Mouse (Mus musculus) forebrain, embryonic 15.5 days (tissue): ENCODE measurements around the gene Abhd12b. TPM values are rescaled to one million over a fixed set of nuclear protein-coding genes. Genes with fewer than 3 reads are reported as not detected.
A peak's percentile ranks its signal among the peaks of the same experiment; 100 is the strongest.
"Not testable (repeated sequence)": the region's sequence is repeated elsewhere in the genome, so short reads cannot be mapped to it uniquely, and the experiment has no call there.

Experiments
- ATAC-seq: fragments of 200-750 bp; cut with Nextera tagmentation; replicated peaks from 2 replicates; pipeline ENCODE4 v1.8.0; 2017; ENCODE audit warnings: mild to moderate bottlenecking, moderate TSS enrichment, moderate library complexity
- H3K27ac ChIP-seq: fragments of 300-500 bp; sonication (generic); replicated peaks from 2 replicates; pipeline ENCODE4 v1.5.1; 2015; ENCODE audit warnings: mild to moderate bottlenecking, inconsistent platforms
- H3K27me3 ChIP-seq: fragments of 300-500 bp; sonication (generic); 2 replicates; pipeline ENCODE4 v1.6.1; 2015; ENCODE audit warnings: inconsistent platforms
- H3K36me3 ChIP-seq: fragments of 300-500 bp; sonication (generic); 2 replicates; pipeline ENCODE4 v1.6.1; 2015; ENCODE audit warnings: mild to moderate bottlenecking, inconsistent platforms
- H3K4me1 ChIP-seq: fragments of 300-500 bp; sonication (generic); 2 replicates; pipeline ENCODE4 v1.6.1; 2015; ENCODE audit warnings: inconsistent platforms
- H3K4me2 ChIP-seq: fragments of 300-500 bp; sonication (generic); replicated peaks from 2 replicates; pipeline ENCODE4 v1.6.1; 2015; ENCODE audit warnings: mild to moderate bottlenecking, inconsistent platforms
- H3K4me3 ChIP-seq: fragments of 300-500 bp; sonication (generic); 2 replicates; pipeline ENCODE4 v1.5.1; 2015; ENCODE audit warnings: mild to moderate bottlenecking, inconsistent platforms
- H3K9ac ChIP-seq: fragments of 300-500 bp; sonication (generic); replicated peaks from 2 replicates; pipeline ENCODE4 v1.6.1; 2015; ENCODE audit warnings: mild to moderate bottlenecking, inconsistent platforms
- H3K9me3 ChIP-seq: fragments of 300-500 bp; sonication (generic); 2 replicates; pipeline ENCODE4 v1.6.1; 2016; ENCODE audit warnings: inconsistent platforms
- WGBS: fragments of 180-500 bp; shearing (Covaris S2); methylation state at CpG from one replicate; pipeline ENCODE4 v1.1.7; 2015; ENCODE audit warnings: mixed read lengths; 5-methylcytosine and 5-hydroxymethylcytosine counted together
- polyA plus RNA-seq: library from polyadenylated mRNA; unstranded; fragments of >200 nt; fragmentation: Nextera tagmentation; extraction: Ambion mirVana; gene quantifications from 2 replicates; pipeline ENCODE4 v1.2.1, GENCODE M21; 2015

Abhd12b gene
- polyA plus RNA-seq, 1 experiment from 2014 or later, result not detected

GRCm38 (mm10) chr12:70140993-70141576 lies 12.9 kb upstream of the Abhd12b start:
- no peaks in the 10 kb centered on the region for H3K27me3 ChIP-seq
- WGBS, result 89% methylated on average over 5 of the region's 5 CpGs
- H3K27ac ChIP-seq, result no peak overlapping the region
- no peak overlapping the region for H3K4me2 ChIP-seq
- peaks cover 7% of the 10 kb centered on the region; the same call in 1 of the 2 replicates for H3K4me1 ChIP-seq
- H3K9ac ChIP-seq, result no peak overlapping the region
- no peak overlapping the region for H3K4me3 ChIP-seq
- no peak for ATAC-seq
- H3K36me3 ChIP-seq, result no peaks in the 10 kb centered on the region
- no peaks in the 10 kb centered on the region for H3K9me3 ChIP-seq

GRCm38 (mm10) chr12:70144106-70144587 lies 9.8 kb upstream of the Abhd12b start:
- H3K27me3 ChIP-seq, H3K9me3 ChIP-seq, H3K36me3 ChIP-seq, H3K4me3 ChIP-seq, H3K9ac ChIP-seq, H3K4me2 ChIP-seq: not testable (repeated sequence)
- 28% methylated on average over 3 of the region's 3 CpGs for WGBS
- 0 out of 2 replicates have a peak, but pooled peaks have one; percentile 15 for ATAC-seq
- Histone ChIP-seq H3K4me1 (peaks cover 16% of the 10 kb centered on the region), H3K27ac (peak overlapping the region; percentile 42)

- H3K4me2 ChIP-seq, result no peak overlapping the region
- H3K4me3 ChIP-seq, result no peak overlapping the region
- no peaks in the 10 kb centered on the region for H3K27me3 ChIP-seq
- 50% methylated on average over 20 of the region's 20 CpGs for WGBS
- no peak for ATAC-seq
- H3K9ac ChIP-seq, result no peak overlapping the region
- H3K4me1 ChIP-seq, result peaks cover 16% of the 10 kb centered on the region
- H3K9me3 ChIP-seq, result no peaks in the 10 kb centered on the region
- peak overlapping the region; percentile 42 for H3K27ac ChIP-seq
- H3K36me3 ChIP-seq, result no peaks in the 10 kb centered on the region
Observed at GRCm38 (mm10) chr12:70144637-70145448, 9.1 kb upstream of the Abhd12b start.

GRCm38 (mm10) chr12:70145586-70145985 lies 8.4 kb upstream of the Abhd12b start:
- H3K27me3 ChIP-seq, result no peaks in the 10 kb centered on the region
- peaks cover 16% of the 10 kb centered on the region for H3K4me1 ChIP-seq
- no peak overlapping the region for H3K4me2 ChIP-seq
- WGBS, result 89% methylated on average over 6 of the region's 6 CpGs
- no peak for ATAC-seq
- H3K36me3 ChIP-seq, result no peaks in the 10 kb centered on the region
- no peaks in the 10 kb centered on the region for H3K9me3 ChIP-seq
- no peak overlapping the region for H3K9ac ChIP-seq
- no peak overlapping the region for H3K4me3 ChIP-seq
- no peak overlapping the region for H3K27ac ChIP-seq

DNA sequence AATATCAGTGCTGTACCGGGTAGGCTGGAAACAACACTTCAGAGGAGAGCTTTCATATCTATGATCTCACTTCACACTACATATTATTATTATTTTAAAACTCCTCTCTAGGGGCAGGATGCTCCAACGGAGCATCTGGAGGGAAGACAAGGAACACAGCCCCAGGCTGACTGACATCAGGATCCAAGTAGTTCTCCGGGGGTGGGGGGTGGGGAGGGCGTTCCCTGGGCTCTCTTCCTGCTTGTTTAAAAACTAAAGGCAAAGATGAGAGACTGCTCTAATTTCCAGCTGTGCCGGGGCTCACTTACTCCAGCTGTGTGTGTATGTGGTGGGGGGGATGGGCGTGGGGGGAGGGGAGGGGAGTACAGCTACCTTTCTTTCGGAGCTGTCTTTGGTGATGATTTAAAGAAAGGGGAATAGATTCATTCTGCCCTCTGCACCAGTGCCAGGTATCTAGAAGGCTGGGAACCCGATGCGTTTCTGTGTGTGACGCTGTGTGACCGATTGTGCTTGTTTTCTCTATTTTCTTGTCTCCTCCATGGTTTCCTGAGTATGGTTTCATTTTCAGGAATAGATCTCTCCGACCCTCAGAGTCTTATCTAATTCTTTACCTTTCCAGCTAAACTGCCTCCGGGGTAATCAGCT lies 5.8 kb upstream of the Abhd12b start:
- 0 out of 2 replicates have a peak overlapping the region, but pooled peaks have one; percentile 9 for H3K4me3 ChIP-seq
- WGBS, result 11% methylated on average over 13 of the region's 13 CpGs
- H3K4me1 ChIP-seq, result peaks cover 16% of the 10 kb centered on the region
- H3K9ac ChIP-seq, result no peak overlapping the region
- peak overlapping the region; percentile 23 for H3K4me2 ChIP-seq
- no peaks in the 10 kb centered on the region for H3K27me3 ChIP-seq
- H3K27ac ChIP-seq, result 0 out of 2 replicates have a peak overlapping the region, but pooled peaks have one; percentile 31
- H3K36me3 ChIP-seq, result no peaks in the 10 kb centered on the region
- 0 out of 2 replicates have a peak, but pooled peaks have one; percentile 11 for ATAC-seq
- no peaks in the 10 kb centered on the region for H3K9me3 ChIP-seq

DNA sequence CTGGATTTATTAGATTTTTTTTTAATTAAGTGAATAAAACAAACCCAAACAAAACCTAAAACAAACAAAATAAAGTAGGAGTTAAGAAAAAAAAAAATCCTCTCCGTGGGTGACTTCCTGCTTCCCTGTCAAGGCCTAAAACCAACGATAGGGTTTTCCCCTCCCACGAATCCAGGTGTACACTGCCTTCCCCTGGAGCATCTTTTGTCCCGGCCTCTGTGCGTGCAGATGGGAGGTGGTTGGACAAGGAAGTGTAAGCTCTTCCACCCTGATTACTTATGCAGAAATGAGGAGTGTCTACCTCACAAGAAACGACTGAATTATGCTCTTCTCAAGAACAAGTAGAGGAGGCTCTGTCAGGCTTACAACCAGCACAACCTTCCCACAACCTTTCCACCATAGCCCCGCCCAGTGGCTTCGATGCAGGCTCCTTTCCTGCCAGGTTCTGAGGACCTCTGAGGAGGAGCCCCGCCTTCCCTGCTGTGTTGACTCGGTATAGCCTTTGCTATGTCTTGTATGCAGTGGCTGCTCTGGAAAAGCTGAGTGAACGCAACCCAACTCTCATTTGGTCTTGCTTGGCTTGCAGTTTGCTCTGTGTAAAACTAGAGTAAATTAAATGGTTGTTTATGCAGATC lies 5.2 kb upstream of the Abhd12b start:
- Histone ChIP-seq H3K27ac (peak overlapping the region; percentile 44; the same call in 1 of the 2 replicates), H3K4me2 (peak overlapping the region; percentile 23; the same call in 1 of the 2 replicates), H3K27me3 (no peaks in the 10 kb centered on the region), H3K36me3 (no peaks in the 10 kb centered on the region), H3K4me1 (peaks cover 16% of the 10 kb centered on the region), H3K9me3 (no peaks in the 10 kb centered on the region), H3K4me3 (no peak overlapping the region), H3K9ac (no peak overlapping the region)
- WGBS, result 12% methylated on average over 11 of the region's 11 CpGs
- no peak for ATAC-seq

- Histone ChIP-seq H3K36me3 (no peaks in the 10 kb centered on the region), H3K4me2 (no peak overlapping the region), H3K4me3 (no peak overlapping the region), H3K27ac (no peak overlapping the region), H3K27me3 (no peaks in the 10 kb centered on the region), H3K9me3 (no peaks in the 10 kb centered on the region), H3K9ac (no peak overlapping the region), H3K4me1 (no peaks in the 10 kb centered on the region)
- WGBS, result 52% methylated on average over 6 of the region's 6 CpGs
- ATAC-seq, result no peak
Observed at GRCm38 (mm10) chr12:70156222-70156621, 2.3 kb downstream of the Abhd12b start.

DNA sequence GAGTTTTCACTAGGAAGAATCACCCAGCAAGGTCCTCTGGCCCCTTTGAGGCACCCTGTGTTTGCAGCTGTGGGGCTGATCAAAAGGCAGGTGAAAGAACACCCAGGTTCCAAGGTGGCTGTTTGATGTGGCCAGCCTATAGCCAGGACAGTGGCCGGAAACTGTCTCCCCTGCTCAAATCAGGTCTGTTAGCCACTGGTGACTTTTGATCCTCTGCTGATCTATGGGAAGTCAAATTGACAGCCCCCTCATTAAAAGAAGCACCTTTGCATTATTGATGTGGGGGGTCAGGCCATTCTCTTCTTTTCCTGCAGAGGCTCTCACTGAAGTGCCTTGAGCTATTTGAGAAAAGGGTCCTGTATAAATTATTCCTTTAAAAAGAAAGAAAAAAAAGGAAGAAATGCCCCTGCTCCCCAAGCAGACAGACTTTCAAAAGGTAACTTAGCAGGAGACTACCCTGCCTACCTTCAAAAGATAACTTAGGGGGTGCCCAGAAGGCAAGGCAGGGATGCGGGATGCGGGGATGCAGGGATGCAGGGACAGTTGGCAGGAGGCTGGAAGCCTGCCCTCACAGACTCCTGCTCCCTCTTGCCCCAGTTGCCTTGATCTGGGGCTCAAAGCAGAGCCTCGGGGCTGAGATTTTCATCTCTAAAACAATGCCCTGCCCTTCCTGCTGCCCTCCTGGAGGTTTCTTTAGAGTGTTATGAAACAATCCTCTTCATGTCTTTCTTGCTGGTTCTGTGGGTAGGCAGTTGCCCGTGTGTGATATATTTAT lies 3.5 kb downstream of the Abhd12b start:
- H3K9me3 ChIP-seq, result no peaks in the 10 kb centered on the region
- 40% methylated on average over 5 of the region's 5 CpGs for WGBS
- no peaks in the 10 kb centered on the region for H3K4me1 ChIP-seq
- no peaks in the 10 kb centered on the region for H3K36me3 ChIP-seq
- ATAC-seq, result no peak
- H3K4me2 ChIP-seq, result no peak overlapping the region
- no peak overlapping the region for H3K4me3 ChIP-seq
- no peak overlapping the region for H3K27ac ChIP-seq
- H3K9ac ChIP-seq, result no peak overlapping the region
- H3K27me3 ChIP-seq, result no peaks in the 10 kb centered on the region

GRCm38 (mm10) chr12:70161057-70161456 lies 7.1 kb downstream of the Abhd12b start:
- no peak for ATAC-seq
- no peak overlapping the region for H3K4me3 ChIP-seq
- H3K27ac ChIP-seq, result no peak overlapping the region
- H3K9me3 ChIP-seq, result no peaks in the 10 kb centered on the region
- H3K4me2 ChIP-seq, result no peak overlapping the region
- no peaks in the 10 kb centered on the region for H3K27me3 ChIP-seq
- H3K36me3 ChIP-seq, result no peaks in the 10 kb centered on the region
- H3K4me1 ChIP-seq, result no peaks in the 10 kb centered on the region
- no peak overlapping the region for H3K9ac ChIP-seq
- WGBS, result 88% methylated on average over 5 of the region's 5 CpGs

DNA sequence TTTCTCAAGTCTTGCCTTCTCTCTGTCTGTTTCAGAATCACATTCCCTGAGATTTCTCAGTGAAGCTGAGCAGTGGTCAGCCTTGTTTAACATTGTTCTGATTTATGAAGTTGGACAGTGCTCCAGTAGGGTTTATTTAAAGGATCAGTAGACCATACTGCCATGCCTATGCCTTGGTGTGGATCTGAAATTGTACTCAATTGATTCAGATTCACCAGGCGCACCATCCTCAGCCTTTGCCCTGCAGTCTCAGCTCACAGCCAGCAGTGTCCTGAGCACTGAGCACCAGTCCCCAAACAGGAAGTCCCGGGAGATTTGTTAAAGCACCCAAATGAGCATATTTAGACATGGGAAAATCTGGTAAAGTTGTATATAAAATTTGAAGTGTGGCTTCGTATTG lies 10.8 kb downstream of the Abhd12b start:
- Histone ChIP-seq H3K9me3 (no peaks in the 10 kb centered on the region), H3K4me2 (no peak overlapping the region), H3K27me3 (no peaks in the 10 kb centered on the region), H3K36me3 (no peaks in the 10 kb centered on the region), H3K4me3 (no peak overlapping the region), H3K27ac (no peak overlapping the region), H3K4me1 (no peaks in the 10 kb centered on the region), H3K9ac (no peak overlapping the region)
- 90% methylated on average over 3 of the region's 3 CpGs for WGBS
- ATAC-seq, result no peak

DNA sequence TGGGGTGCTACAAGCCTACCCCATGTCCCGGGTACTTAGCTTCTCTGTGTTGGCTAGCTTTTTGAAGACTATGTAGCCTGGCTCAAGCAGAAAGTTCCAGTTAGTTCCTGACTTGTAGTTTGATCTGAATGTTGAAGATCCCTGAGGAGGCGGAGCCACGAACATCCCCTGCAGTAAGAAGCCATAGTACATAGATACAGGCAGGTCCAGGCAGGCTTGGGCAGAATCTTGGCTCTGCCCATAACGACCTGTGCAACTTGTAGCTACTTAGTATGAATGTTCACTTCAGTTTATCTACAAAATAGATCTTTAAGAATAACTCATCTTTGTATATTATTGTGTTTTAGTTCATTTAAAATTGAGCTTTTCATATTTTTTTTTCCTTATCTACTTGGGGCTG lies 14.0 kb downstream of the Abhd12b start:
- Histone ChIP-seq H3K36me3 (no peaks in the 10 kb centered on the region), H3K9ac (no peak overlapping the region), H3K27ac (no peak overlapping the region), H3K4me2 (no peak overlapping the region), H3K4me1 (no peaks in the 10 kb centered on the region), H3K9me3 (no peaks in the 10 kb centered on the region), H3K4me3 (no peak overlapping the region), H3K27me3 (no peaks in the 10 kb centered on the region)
- WGBS, result 86% methylated on average over 4 of the region's 4 CpGs
- ATAC-seq, result no peak
